Mouse (Mus musculus): ENCODE data around the gene Rpa1.

DNA sequence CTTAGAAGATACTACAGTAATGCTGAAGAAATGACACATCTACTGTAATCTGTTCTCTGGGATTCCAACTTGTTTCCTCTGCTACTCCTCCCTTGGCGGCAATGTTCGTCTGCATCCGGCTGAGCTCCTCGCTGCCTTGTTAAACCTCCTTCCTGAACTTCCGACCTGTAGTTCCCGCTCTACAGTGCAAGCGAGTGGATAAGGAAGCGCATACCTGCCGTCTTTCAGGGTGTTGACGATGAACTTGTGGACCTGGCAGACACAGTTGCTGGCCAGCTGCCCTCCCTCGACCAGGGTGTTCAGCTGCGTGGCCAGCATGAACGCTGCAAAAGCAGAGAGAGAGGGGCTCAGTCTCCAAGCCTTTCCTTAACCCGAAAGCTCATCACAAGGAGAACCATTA lies 8.0 kb downstream of the Rpa1 start:
- TF ChIP-seq EP300 (IDR thresholded peaks at IDR 0.05), result no peak
- TF ChIP-seq CTCF (IDR thresholded peaks at IDR 0.05), result no peak
